Mouse (Mus musculus) forebrain, embryonic 11.5 days (tissue): ENCODE data around the gene Prdm11. TPM values are rescaled to one million over a fixed set of nuclear protein-coding genes. Genes with fewer than 3 reads are reported as not detected.

Experiments
- ATAC-seq: fragments of 200-750 bp; cut with Nextera tagmentation; replicated peaks from 2 replicates; pipeline ENCODE4 v1.8.0; 2017; ENCODE audit warnings: moderate TSS enrichment; ENCODE audit not compliant: low FRiP score
- DNase-seq: peaks from one replicate; pipeline ENCODE4 v3.0.0-alpha.2; 2017; ENCODE audit warnings: low spot score
- H3K27ac ChIP-seq: fragments of 300-500 bp; sonication (generic); 2 replicates; pipeline ENCODE4 v1.5.1; 2014; ENCODE audit warnings: low read depth, low read length
- H3K27me3 ChIP-seq: fragments of 300-500 bp; sonication (generic); 2 replicates; pipeline ENCODE4 v1.6.1; 2014; ENCODE audit warnings: mild to moderate bottlenecking, low read length, mixed read lengths; ENCODE audit not compliant: control insufficient read depth, insufficient read depth
- H3K36me3 ChIP-seq: fragments of 300-500 bp; sonication (generic); 2 replicates; pipeline ENCODE4 v1.6.1; 2014; ENCODE audit warnings: mild to moderate bottlenecking, low read length, moderate library complexity, mixed read lengths; ENCODE audit not compliant: control insufficient read depth, insufficient read depth
- H3K4me1 ChIP-seq: fragments of 300-500 bp; sonication (generic); replicated peaks from 2 replicates; pipeline ENCODE4 v1.6.1; 2014; ENCODE audit warnings: low read length, mixed read lengths; ENCODE audit not compliant: control insufficient read depth, insufficient read depth
- H3K4me2 ChIP-seq: fragments of 300-500 bp; sonication (generic); 2 replicates; pipeline ENCODE4 v1.6.1; 2014; ENCODE audit warnings: low read depth, mild to moderate bottlenecking, low read length, moderate library complexity, mixed read lengths; ENCODE audit not compliant: severe bottlenecking
- H3K4me3 ChIP-seq: fragments of 300-500 bp; sonication (generic); 2 replicates; pipeline ENCODE4 v1.5.1; 2014; ENCODE audit warnings: low read depth, low read length
- H3K9ac ChIP-seq: fragments of 300-500 bp; sonication (generic); 2 replicates; pipeline ENCODE4 v1.6.1; 2014; ENCODE audit warnings: low read length
- H3K9me3 ChIP-seq: fragments of 300-500 bp; sonication (generic); 2 replicates; pipeline ENCODE4 v1.6.1; 2016; ENCODE audit warnings: low read length, mixed read lengths; ENCODE audit not compliant: control insufficient read depth
- WGBS: fragments of 180-500 bp; shearing (Covaris S2); extraction: QIAGEN DNeasy Blood & Tissue Kit; methylation state at CpG from one replicate; pipeline ENCODE4 v1.1.7; 2014; 5-methylcytosine and 5-hydroxymethylcytosine counted together
- polyA plus RNA-seq: library from polyadenylated mRNA; unstranded; fragments of >200 nt; fragmentation: Nextera tagmentation; extraction: Ambion mirVana; gene quantifications from 2 replicates; pipeline ENCODE4 v1.2.1, GENCODE M21; 2014

The Prdm11 gene
- polyA plus RNA-seq, 1 experiment from 2014 or later, result 1.8 TPM

DNA sequence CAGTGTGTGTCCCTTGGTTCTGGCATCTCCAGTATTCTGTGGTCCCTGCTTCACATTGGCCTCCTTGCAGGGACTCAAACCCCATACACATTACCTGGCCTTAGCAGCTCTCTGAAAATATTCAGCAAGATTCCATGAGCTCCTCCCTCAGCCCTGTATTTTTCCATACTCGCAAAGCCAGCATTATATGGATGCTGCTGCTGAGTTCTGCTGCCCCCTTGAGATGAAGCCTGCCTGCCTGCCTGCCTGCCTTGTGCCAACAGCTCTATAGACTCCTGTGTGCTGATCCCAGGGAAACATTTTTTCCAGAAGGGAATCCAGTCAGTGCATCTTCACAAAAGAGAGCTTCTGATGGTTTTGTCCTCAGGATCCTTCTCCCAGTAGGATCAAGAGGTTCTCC lies 5.9 kb upstream of the Prdm11 start:
- Histone ChIP-seq H3K36me3 (no peaks in the 10 kb centered on the region), H3K9ac (no peak overlapping the region), H3K9me3 (no peaks in the 10 kb centered on the region), H3K4me2 (no peak overlapping the region), H3K4me3 (no peak overlapping the region), H3K27ac (no peak overlapping the region), H3K4me1 (no peaks in the 10 kb centered on the region), H3K27me3 (no peaks in the 10 kb centered on the region)
- DNase-seq, result no peak
- ATAC-seq, result no peak
- WGBS, result 44% methylated on average over 1 of the region's 1 CpGs

DNA sequence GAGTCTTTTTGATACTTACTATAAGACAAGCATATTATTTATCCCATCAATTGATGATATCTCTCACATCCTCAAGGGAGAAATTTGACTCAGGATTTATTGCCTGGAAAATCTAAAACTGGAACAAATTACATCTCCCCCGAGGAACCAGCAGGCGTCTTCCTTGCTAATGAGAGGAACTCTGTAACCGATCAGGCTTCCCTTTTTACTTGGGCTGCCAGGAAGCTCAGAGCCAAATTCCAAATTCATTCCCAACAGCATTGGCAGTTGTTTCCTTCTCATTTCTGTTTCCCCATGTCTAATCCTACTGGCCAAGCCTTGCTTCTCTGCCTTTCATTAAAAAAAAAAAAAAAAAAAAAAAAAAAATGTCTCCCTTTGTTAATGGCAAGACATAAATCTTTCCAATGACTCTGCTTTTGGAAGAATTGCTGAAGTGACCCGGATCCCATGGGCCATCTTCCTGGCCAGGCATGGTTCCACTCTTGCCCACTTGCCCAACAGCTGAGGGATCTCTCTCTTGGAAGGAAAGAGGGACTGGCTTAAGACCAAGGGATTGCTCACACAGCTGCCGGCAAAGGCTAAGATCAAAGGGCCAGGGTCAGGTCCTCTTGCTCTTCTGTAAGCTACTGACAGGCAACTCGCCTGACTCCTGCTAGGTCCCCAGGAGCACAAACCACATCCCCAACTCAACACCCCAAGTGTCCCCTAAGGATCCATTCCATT lies 2.8 kb upstream of the Prdm11 start:
- Histone ChIP-seq H3K27ac (no peak overlapping the region), H3K4me1 (peaks cover 9% of the 10 kb centered on the region), H3K9ac (no peak overlapping the region), H3K9me3 (no peaks in the 10 kb centered on the region), H3K27me3 (no peaks in the 10 kb centered on the region), H3K4me2 (no peak overlapping the region), H3K36me3 (no peaks in the 10 kb centered on the region), H3K4me3 (no peak overlapping the region)
- WGBS, result 64% methylated on average over 6 of the region's 6 CpGs
- no peak for ATAC-seq
- no peak for DNase-seq

DNA sequence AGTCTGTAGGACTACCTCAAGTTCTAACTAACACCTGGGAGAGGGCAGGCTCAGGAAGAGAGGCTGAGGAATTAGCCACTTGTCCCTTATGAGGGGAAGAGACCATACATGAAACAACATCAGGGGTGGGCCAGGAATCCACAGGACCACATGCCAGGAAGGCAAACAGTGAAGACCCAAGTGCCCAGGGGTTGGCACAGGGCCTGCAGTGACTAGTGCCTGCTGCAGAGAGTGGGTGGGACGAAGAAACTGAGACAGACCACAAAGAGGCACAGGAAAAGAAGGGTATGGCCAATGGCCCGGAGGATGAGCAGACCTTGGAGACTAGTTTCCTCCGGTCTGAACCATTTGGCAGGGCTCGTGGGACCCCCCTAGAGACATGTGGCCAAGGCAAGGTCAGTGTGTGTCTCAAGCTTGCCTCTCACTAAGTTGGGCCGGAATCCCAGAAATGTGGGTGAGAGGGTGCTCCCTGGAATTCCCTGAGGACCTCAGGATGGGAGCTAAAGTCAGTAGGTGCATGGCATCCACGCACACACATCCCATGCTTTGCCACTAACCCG lies 1.6 kb upstream of the Prdm11 start:
- DNase-seq, result no peak
- H3K4me2 ChIP-seq, result no peak overlapping the region
- H3K9me3 ChIP-seq, result no peaks in the 10 kb centered on the region
- no peak overlapping the region for H3K4me3 ChIP-seq
- no peak for ATAC-seq
- no peaks in the 10 kb centered on the region for H3K27me3 ChIP-seq
- H3K36me3 ChIP-seq, result no peaks in the 10 kb centered on the region
- no peak overlapping the region for H3K9ac ChIP-seq
- no peak overlapping the region for H3K27ac ChIP-seq
- H3K4me1 ChIP-seq, result peaks cover 11% of the 10 kb centered on the region
- whole genome bisulfite sequencing, result 91% methylated on average over 7 of the region's 7 CpGs

DNA sequence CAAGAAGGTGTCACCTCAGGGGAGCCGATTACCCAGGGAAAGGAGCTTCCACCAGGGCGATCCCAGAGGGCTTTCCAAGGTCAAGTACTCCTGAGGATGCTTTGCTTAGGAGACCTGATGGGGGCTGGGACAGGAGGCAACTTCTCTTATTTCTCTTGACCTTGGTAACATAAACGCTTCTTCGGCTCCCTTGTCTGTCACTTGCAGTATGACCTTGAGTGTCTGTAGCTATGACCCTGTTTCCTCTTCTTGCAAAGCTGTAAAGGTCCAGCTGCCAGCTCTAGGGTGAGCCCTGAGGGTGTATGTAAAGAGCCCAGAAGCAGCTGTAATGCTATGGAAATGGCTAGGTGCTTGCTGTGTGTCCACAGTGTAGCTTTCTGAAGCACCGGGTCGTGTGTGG lies 1.1 kb upstream of the Prdm11 start:
- Histone ChIP-seq H3K9ac (no peak overlapping the region), H3K27ac (no peak overlapping the region), H3K27me3 (no peaks in the 10 kb centered on the region), H3K4me1 (peaks cover 13% of the 10 kb centered on the region), H3K9me3 (no peaks in the 10 kb centered on the region), H3K4me2 (no peak overlapping the region), H3K4me3 (no peak overlapping the region), H3K36me3 (no peaks in the 10 kb centered on the region)
- ATAC-seq (no peak), DNase-seq (no peak)
- WGBS, result 81% methylated on average over 6 of the region's 6 CpGs

DNA sequence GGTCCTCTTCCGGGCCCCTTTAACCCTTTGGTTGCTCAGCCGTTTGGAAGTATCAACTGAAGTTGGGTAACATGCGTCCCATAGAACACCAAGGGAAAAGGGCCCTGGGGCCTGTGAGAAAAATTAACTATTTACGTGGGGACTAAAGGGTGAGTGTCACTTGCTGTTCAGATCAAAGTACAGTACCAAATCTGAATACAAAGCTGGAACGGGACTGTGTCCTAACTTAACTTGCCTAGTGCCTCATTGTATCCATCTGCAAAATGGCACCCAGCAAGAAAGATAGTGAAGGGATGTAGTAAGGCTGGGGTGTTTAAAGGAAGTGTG lies 505 bp upstream of the Prdm11 start:
- WGBS, result 22% methylated on average over 5 of the region's 5 CpGs
- DNase-seq, result no peak
- peaks cover 16% of the 10 kb centered on the region for H3K4me1 ChIP-seq

DNA sequence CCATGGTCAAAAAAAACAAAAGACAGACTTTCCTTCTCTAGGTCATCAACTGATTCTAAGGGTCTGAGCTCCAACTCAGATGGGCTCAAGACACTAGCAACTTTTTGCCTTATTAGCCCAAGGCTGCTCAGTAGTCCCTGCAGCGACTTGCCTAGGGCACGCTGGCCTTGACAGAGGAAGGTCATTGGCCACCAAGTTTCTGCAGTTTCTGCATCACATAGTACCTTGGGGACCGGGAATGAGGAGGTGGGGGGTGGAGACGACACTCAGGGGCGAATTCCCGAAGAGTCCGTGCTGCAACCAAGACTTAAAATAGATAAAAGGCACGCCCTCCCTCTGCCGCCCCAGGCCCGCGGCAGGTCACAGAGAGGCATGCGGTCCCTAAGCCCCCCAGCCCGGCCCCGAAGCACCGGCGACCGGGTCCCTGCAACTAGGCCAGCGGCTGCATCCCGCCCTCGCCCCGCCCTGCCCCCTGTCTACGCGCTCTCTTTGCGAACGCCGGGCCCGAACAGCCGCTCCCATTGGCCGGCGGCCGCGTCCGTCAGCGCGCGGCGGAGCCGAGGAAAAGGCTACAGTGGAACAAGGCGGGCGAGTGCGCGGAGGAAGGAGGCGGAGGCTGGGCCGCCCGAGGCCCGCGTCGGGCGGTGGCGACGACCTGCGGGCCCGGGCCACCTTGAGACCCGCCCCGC lies 694 bp downstream of the Prdm11 start:
- DNase-seq (peak; percentile 97), ATAC-seq (peak; percentile 96)
- under 1% methylated on average over 51 of the region's 55 CpGs for WGBS
- no peaks in the 10 kb centered on the region for H3K36me3 ChIP-seq
- no peaks in the 10 kb centered on the region for H3K9me3 ChIP-seq
- H3K9ac ChIP-seq, result peak overlapping the region; percentile 98
- H3K4me1 ChIP-seq, result peaks cover 16% of the 10 kb centered on the region
- H3K4me3 ChIP-seq, result peak overlapping the region; percentile 93
- H3K4me2 ChIP-seq, result peak overlapping the region; percentile 56
- peak overlapping the region; percentile 77 for H3K27ac ChIP-seq
- H3K27me3 ChIP-seq, result no peaks in the 10 kb centered on the region

More for the DNA sequence above, 505 bp upstream of the Prdm11 start:
- no peak for ATAC-seq
- Histone ChIP-seq H3K27me3 (no peaks in the 10 kb centered on the region), H3K4me3 (peak overlapping the region; percentile 93), H3K9me3 (no peaks in the 10 kb centered on the region), H3K27ac (no peak overlapping the region), H3K36me3 (no peaks in the 10 kb centered on the region), H3K4me2 (peak overlapping the region; percentile 56), H3K9ac (peak overlapping the region; percentile 98)

DNA sequence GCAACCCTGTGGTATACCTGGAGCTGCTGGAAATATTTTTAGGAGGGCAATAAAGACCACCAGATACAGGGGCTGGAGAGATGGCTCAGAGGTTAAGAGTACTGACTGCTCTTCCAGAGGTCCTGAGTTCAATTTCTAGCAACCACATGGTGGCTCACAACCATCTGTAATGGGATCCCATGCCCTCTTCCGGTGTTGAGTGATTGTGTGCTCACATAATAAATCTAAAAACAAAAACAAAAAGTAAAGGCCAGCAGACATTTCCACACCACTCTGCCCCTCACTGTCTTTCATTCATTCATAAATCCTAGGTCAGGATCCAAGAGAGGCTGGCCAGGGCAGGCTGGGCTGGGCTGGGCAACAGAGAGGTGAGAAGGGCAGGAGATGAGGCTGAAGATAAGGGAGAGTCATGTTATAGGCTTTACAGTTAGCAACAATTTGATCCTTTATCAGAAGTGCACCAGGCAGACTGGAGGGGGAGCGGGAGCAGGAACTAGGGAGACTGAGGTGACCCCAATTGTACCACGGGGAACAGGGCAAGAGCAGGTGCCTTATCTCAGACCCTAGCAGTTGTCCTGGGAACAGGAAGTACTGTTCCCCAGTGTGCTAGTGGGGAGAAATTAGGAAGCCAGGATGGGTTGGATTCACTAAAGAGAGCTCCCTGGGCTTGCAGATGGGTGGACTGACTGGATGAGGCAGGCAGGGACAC lies 2.4 kb downstream of the Prdm11 start:
- DNase-seq (no peak), ATAC-seq (no peak)
- Histone ChIP-seq H3K9ac (no peak overlapping the region), H3K27me3 (no peaks in the 10 kb centered on the region), H3K36me3 (no peaks in the 10 kb centered on the region), H3K4me2 (no peak overlapping the region), H3K4me3 (no peak overlapping the region), H3K4me1 (peaks cover 16% of the 10 kb centered on the region), H3K9me3 (no peaks in the 10 kb centered on the region), H3K27ac (no peak overlapping the region)
- 87% methylated on average over 3 of the region's 3 CpGs for WGBS

DNA sequence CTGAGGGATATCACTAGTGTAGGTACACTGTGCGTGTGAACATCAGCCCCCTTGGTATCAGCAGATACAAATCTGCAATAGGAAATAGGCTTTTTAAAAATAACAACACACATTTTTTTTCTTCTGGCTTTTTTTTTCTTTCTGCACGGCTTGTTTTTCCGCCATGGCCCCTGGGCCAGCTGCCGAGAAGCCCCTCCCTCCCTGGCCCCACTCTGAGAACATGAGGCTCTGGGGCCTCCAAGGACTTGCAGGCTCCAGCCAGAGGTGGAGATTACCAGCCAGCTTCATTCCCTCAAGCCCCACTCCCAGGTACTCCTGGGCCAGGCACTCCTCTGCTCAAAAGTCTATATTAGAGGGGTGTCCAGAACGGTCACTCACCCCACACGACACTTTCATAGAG lies 4.5 kb downstream of the Prdm11 start:
- H3K27ac ChIP-seq, result no peak overlapping the region

More for the DNA sequence above, 4.5 kb downstream of the Prdm11 start:
- no peak for DNase-seq
- H3K9ac ChIP-seq, result no peak overlapping the region
- ATAC-seq, result no peak
- H3K36me3 ChIP-seq, result no peaks in the 10 kb centered on the region
- peaks cover 14% of the 10 kb centered on the region for H3K4me1 ChIP-seq
- no peak overlapping the region for H3K4me2 ChIP-seq
- H3K9me3 ChIP-seq, result no peaks in the 10 kb centered on the region
- H3K27me3 ChIP-seq, result no peaks in the 10 kb centered on the region
- H3K4me3 ChIP-seq, result no peak overlapping the region
- 60% methylated on average over 6 of the region's 6 CpGs for WGBS
